11 mouse cellular contexts compared by ENCODE assay signal in genomic region chr1:33754965-33755735, GRCm38 (mm10). TPM values are rescaled to one million over a fixed set of nuclear protein-coding genes. Genes with fewer than 3 reads are reported as not detected.
DNase-seq lines count a peak whose midpoint lies in the region; ATAC-seq lines count a peak whose summit lies in the region.
"Had no signal": no experiment of that assay in that cellular context is flagged by ENCODE, and none has a peak within 500 bp of the region (broad histone marks: within the 10 kb centered on the region; RNA-seq: fewer than 3 reads in every experiment).

No protein-coding gene starts in this region.

- intact Hi-C loops in heart, postnatal 25 days (cut with DNase I), result no loop called here

- peaks cover 9% of the 10 kb centered on the region; the same call in 1 of the 2 replicates for H3K36me3 ChIP-seq in liver, embryonic 11.5 days (ENCODE audit: control insufficient read depth, insufficient read depth, low read length)

- WGBS in liver, embryonic 11.5 days, result 68% methylated on average over 21 of the region's 21 CpGs

- H3K4me2 ChIP-seq in liver, embryonic 11.5 days, result peak overlapping the region; percentile 95
- H3K4me2 ChIP-seq: hindbrain, embryonic 15.5 days had no signal

- peak overlapping the region; percentile 13; the same call in 1 of the 2 replicates for H3K27ac ChIP-seq in liver, embryonic 11.5 days (ENCODE audit: low read depth, low read length)
- H3K27ac ChIP-seq: embryonic facial prominence, embryonic 15.5 days; hindbrain, embryonic 15.5 days; limb, embryonic 15.5 days had no signal

- H3K4me3 ChIP-seq in liver, embryonic 11.5 days (ENCODE audit: low read depth, low read length), result peak overlapping the region; percentile 16
- H3K4me3 ChIP-seq: embryonic facial prominence, embryonic 15.5 days; hindbrain, embryonic 15.5 days; limb, embryonic 15.5 days had no signal

- peak; percentile 83 for ATAC-seq in liver, embryonic 11.5 days (replicated peaks; ENCODE audit: low FRiP score)
- no peak for ATAC-seq in megakaryocyte, adult 5-6 weeks (ENCODE audit: poor library complexity, severe bottlenecking)

- peaks cover 26% of the 10 kb centered on the region for H3K4me1 ChIP-seq in liver, embryonic 11.5 days (replicated peaks; ENCODE audit: control insufficient read depth, insufficient read depth, low read length)

- 0 out of 2 replicates have a peak overlapping the region, but pooled peaks have one; percentile 10 for H3K9ac ChIP-seq in liver, embryonic 11.5 days (ENCODE audit: low read depth, low read length)
- H3K9ac ChIP-seq: embryonic facial prominence, embryonic 15.5 days; hindbrain, embryonic 15.5 days; limb, embryonic 15.5 days had no signal

- H3K9me3 ChIP-seq in liver, embryonic 11.5 days (ENCODE audit: control insufficient read depth, low read length), result no peaks in the 10 kb centered on the region
- H3K9me3 ChIP-seq: embryonic facial prominence, embryonic 15.5 days; hindbrain, embryonic 15.5 days; limb, embryonic 15.5 days had no signal

- DNase-seq in heart, adult 11 months, result peak; percentile 77
- DNase-seq in heart, postnatal 25 days (ENCODE audit: low spot score), result no peak
- DNase-seq in MEL-GATA-1-ER (ENCODE audit: extremely low read depth, low read depth), result peak; percentile 31
- peak; percentile 28 for DNase-seq in gastrocnemius, postnatal 25 days
- no peak for DNase-seq in liver, embryonic 11.5 days (ENCODE audit: low spot score)
- no peak for DNase-seq in layer of hippocampus, postnatal 10 days (ENCODE audit: low spot score in 2 of 2)
- no peak for DNase-seq in cerebellum, adult 8-10 months

- no peaks in the 10 kb centered on the region for H3K27me3 ChIP-seq in liver, embryonic 11.5 days (replicated peaks; ENCODE audit: control insufficient read depth, insufficient read depth, low read length)
- H3K27me3 ChIP-seq: embryonic facial prominence, embryonic 15.5 days; hindbrain, embryonic 15.5 days; limb, embryonic 15.5 days had no signal

RNA-seq across cellular contexts. Expression of gene Bag2, which starts 2.4 kb away (rescaled TPM):
- total RNA-seq in heart, postnatal 25 days (2021), result 10 to 100 TPM; 30.1 to 34.9 TPM
- 10 to 100 TPM; 15.1 to 18.4 TPM for total RNA-seq in gastrocnemius, postnatal 25 days (2021)
- polyA plus RNA-seq in liver, embryonic 11.5 days (2014; fragmentation: Nextera tagmentation; extraction: Ambion mirVana), result 103 and 108 TPM in 2 replicates
- 10 to 100 TPM; 16.6 to 20.9 TPM for total RNA-seq in layer of hippocampus, postnatal 10 days (2021)
- 0.49 and 2.1 TPM in 2 replicates for total RNA-seq in megakaryocyte, adult 5-6 weeks (2015)
- total RNA-seq in megakaryocyte, adult 5-6 weeks (2017), result 1.2 and 1.3 TPM in 2 replicates

RNA-seq across cellular contexts. Expression of gene Rab23, which starts 35.5 kb away (rescaled TPM):
- total RNA-seq in heart, postnatal 25 days (2021), result 1 to 10 TPM; 7.9 to 9.0 TPM
- 1 to 10 TPM; 4.9 to 8.3 TPM for total RNA-seq in gastrocnemius, postnatal 25 days (2021)
- 10.1 and 11.6 TPM in 2 replicates for polyA plus RNA-seq in liver, embryonic 11.5 days (2014; fragmentation: Nextera tagmentation; extraction: Ambion mirVana)
- total RNA-seq in layer of hippocampus, postnatal 10 days (2021), result 10 to 100 TPM; 27.7 to 34.2 TPM
- 2.8 and 3.1 TPM in 2 replicates for total RNA-seq in megakaryocyte, adult 5-6 weeks (2015)
- 1.7 and 3.0 TPM in 2 replicates for total RNA-seq in megakaryocyte, adult 5-6 weeks (2017)

RNA-seq across cellular contexts. Expression of gene Zfp451, which starts 59.2 kb away (rescaled TPM):
- total RNA-seq in heart, postnatal 25 days (2021), result 10 to 100 TPM; 13.6 to 16.4 TPM
- total RNA-seq in gastrocnemius, postnatal 25 days (2021), result 10 to 100 TPM in 1 of 2 experiments, 1 to 10 TPM in 1; 7.8 to 10.5 TPM
- 20.4 and 24.7 TPM in 2 replicates for polyA plus RNA-seq in liver, embryonic 11.5 days (2014; fragmentation: Nextera tagmentation; extraction: Ambion mirVana)
- 10 to 100 TPM; 53.5 to 64.3 TPM for total RNA-seq in layer of hippocampus, postnatal 10 days (2021)
- 28.5 and 29.6 TPM in 2 replicates for total RNA-seq in megakaryocyte, adult 5-6 weeks (2015)
- 15.4 and 16.1 TPM in 2 replicates for total RNA-seq in megakaryocyte, adult 5-6 weeks (2017)

Comparison
In these comparisons a context has a peak if more than half of its experiments do, and no peak if none do; other contexts are left out.
1. DNase-seq: peak in heart, adult 11 months (single experiment), MEL-GATA-1-ER (single experiment) and gastrocnemius, postnatal 25 days (single experiment); none in heart, postnatal 25 days (single experiment), liver, embryonic 11.5 days (single experiment), layer of hippocampus, postnatal 10 days (0 of 2) and cerebellum, adult 8-10 months (single experiment).
2. RNA of gene Bag2, which starts 2.4 kb away (total RNA-seq): 30.1 to 34.9 TPM in heart, postnatal 25 days, 16.6 to 20.9 TPM in layer of hippocampus, postnatal 10 days and 15.1 to 18.4 TPM in gastrocnemius, postnatal 25 days; 0.49 to 2.1 TPM in megakaryocyte, adult 5-6 weeks; every median in the first group is over 4 times any median in the second.